In the genomic region with DNA sequence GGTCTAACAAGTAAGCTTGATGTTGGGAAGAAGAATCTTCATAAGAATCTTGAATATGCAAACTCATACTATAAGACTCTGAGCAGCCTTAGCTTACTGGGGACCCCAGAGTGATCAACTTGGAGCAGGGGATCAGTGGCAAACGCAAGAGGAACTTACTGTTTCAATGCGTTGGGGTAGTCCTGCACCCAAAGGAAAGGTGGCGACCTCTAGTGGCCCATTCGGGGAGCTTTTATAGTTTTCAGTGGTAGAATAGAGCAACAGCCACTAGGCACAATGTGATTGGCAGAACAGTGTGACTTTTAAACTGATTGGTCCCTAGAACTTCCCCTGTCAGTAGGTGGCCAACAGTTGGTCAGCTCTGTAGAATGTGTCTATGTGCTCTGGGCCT, we compare ENCODE assay signal across 8 mouse cellular contexts.
DNase-seq lines count a peak whose midpoint lies in the region; ATAC-seq and TF ChIP-seq lines count a peak whose summit lies in the region.
"Had no signal": no experiment of that assay in that cellular context is flagged by ENCODE, and none has a peak within 500 bp of the region (broad histone marks: within the 10 kb centered on the region; RNA-seq: fewer than 3 reads in every experiment).

No protein-coding gene starts in this region.

- no peaks in the 10 kb centered on the region for H3K9me3 ChIP-seq in kidney, embryonic 15.5 days (replicated peaks)
- H3K9me3 ChIP-seq in ES-Bruce4 (replicated peaks; ENCODE audit: control insufficient read depth, insufficient read depth, low read length, poor library complexity, severe bottlenecking), result no peaks in the 10 kb centered on the region
- H3K9me3 ChIP-seq: limb, embryonic 12.5 days had no signal

- H3K9ac ChIP-seq in kidney, embryonic 15.5 days, result no peak overlapping the region
- H3K9ac ChIP-seq in ES-Bruce4 (ENCODE audit: low read depth, poor library complexity, severe bottlenecking), result no peak overlapping the region
- H3K9ac ChIP-seq: limb, embryonic 12.5 days had no signal

- no peaks in the 10 kb centered on the region for H3K36me3 ChIP-seq in kidney, embryonic 15.5 days
- no peaks in the 10 kb centered on the region for H3K36me3 ChIP-seq in ES-Bruce4 (ENCODE audit: control insufficient read depth, insufficient read depth, low read length, poor library complexity, severe bottlenecking)
- H3K36me3 ChIP-seq: limb, embryonic 12.5 days had no signal

- no peaks in the 10 kb centered on the region for H3K27me3 ChIP-seq in kidney, embryonic 15.5 days
- no peaks in the 10 kb centered on the region for H3K27me3 ChIP-seq in ES-Bruce4 (ENCODE audit: control insufficient read depth, insufficient read depth, low read length, poor library complexity, severe bottlenecking)
- H3K27me3 ChIP-seq: limb, embryonic 12.5 days had no signal

- no peak for TF ChIP-seq EP300 in ES-Bruce4 (IDR thresholded peaks at IDR 0.05; ENCODE audit: insufficient read depth, low read depth, low read length)

- H3K4me1 ChIP-seq in kidney, embryonic 15.5 days, result no peaks in the 10 kb centered on the region
- no peaks in the 10 kb centered on the region for H3K4me1 ChIP-seq in ES-Bruce4 (ENCODE audit: control insufficient read depth, insufficient read depth, low read length)
- H3K4me1 ChIP-seq: limb, embryonic 12.5 days had no signal

- H3K4me3 ChIP-seq in kidney, embryonic 15.5 days (replicated peaks), result no peak overlapping the region
- H3K4me3 ChIP-seq in ES-Bruce4 (ENCODE audit: low read depth, low read length), result no peak overlapping the region
- H3K4me3 ChIP-seq: limb, embryonic 12.5 days had no signal

- H3K4me2 ChIP-seq in kidney, embryonic 15.5 days, result no peak overlapping the region
- H3K4me2 ChIP-seq: limb, embryonic 12.5 days had no signal

- intact Hi-C loops in left cerebral cortex, postnatal 25 days (cut with DNase I), result no loop called here

- no peak for TF ChIP-seq POLR2A in ES-Bruce4 (IDR thresholded peaks at IDR 0.05; ENCODE audit: insufficient read depth, low read length)

- WGBS in kidney, embryonic 15.5 days, result 66% methylated on average over 4 of the region's 4 CpGs

- peak; percentile 39 for TF ChIP-seq CTCF in ES-Bruce4 (IDR thresholded peaks at IDR 0.05; ENCODE audit: low read depth, low read length)

- peak; percentile 1 to 30 for DNase-seq in kidney, postnatal 36 days
- peak; percentile 7 for DNase-seq in NIH3T3 (ENCODE audit: low read depth)
- DNase-seq in induced T-regulatory cell, adult 2 months (ENCODE audit: low read depth), result peak; percentile 1
- no peak for DNase-seq in left cerebral cortex, postnatal 25 days (ENCODE audit: low spot score in 2 of 2)
- no peak for DNase-seq in right cerebral cortex, postnatal 25 days

- no peak overlapping the region for H3K27ac ChIP-seq in kidney, embryonic 15.5 days
- no peak overlapping the region for H3K27ac ChIP-seq in ES-Bruce4 (ENCODE audit: insufficient read depth, low read length)
- H3K27ac ChIP-seq: limb, embryonic 12.5 days had no signal

- ATAC-seq in kidney, embryonic 15.5 days (replicated peaks; ENCODE audit: low FRiP score), result no peak

Comparison
In these comparisons a context has a peak if more than half of its experiments do, and no peak if none do; other contexts are left out.
1. DNase-seq: peak in kidney, postnatal 36 days (2 of 2), NIH3T3 (single experiment) and induced T-regulatory cell, adult 2 months (single experiment); none in left cerebral cortex, postnatal 25 days (0 of 2) and right cerebral cortex, postnatal 25 days (single experiment).